Mouse (Mus musculus): ENCODE measurements at regions not wholly inside any gene's neighbourhood (a gene's known extent, or its start where the extent isn't known, plus 50 kb on each side); places are given as distances from the start of the nearest gene placed in this dataset.

DNA sequence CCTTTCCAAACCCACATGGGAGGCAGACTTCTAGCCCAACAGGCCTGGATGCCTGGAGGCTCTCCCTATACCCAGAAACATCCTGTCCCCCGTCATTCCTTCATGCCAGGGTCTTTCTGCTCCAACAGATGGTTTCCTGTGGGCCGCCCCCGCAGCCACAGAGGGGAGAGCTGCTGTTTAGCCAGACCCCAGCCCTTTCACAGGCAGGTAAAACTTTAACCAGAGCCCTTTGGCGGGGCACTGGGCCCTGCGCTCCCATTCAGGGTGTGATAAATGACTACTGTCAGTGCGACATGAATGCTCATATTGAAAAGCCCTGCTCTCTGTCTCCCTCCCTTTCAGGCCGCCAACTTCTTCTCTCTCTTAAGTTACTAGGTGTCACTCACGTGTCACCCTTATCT, 108.4 kb upstream of the Top1 start:
- Histone ChIP-seq H3K4me1 (ENCODE audit: control insufficient read depth, insufficient read depth, insufficient read length) (no peaks in the 10 kb centered on the region), H3K4me3 (ENCODE audit: extremely low read depth, insufficient read depth, insufficient read length) (no peak overlapping the region), H3K27me3 (ENCODE audit: control insufficient read depth, insufficient read depth, low read length) (no peaks in the 10 kb centered on the region), H3K36me3 (ENCODE audit: control insufficient read depth, insufficient read depth, low read length) (no peaks in the 10 kb centered on the region), H3K27ac (ENCODE audit: insufficient read depth, low read length) (no peak overlapping the region)
- TF ChIP-seq POLR2A (IDR thresholded peaks at IDR 0.05; ENCODE audit: low read depth, low read length) (no peak), CTCF (IDR thresholded peaks at IDR 0.05; ENCODE audit: extremely low read depth, insufficient read depth, insufficient read length, insufficient replicate concordance) (no peak)
- DNase-seq (ENCODE audit: low read depth in 1 of 2, low spot score in 2 of 2) = no peak
- 55% methylated on average over 8 of the region's 8 CpGs for WGBS

DNA sequence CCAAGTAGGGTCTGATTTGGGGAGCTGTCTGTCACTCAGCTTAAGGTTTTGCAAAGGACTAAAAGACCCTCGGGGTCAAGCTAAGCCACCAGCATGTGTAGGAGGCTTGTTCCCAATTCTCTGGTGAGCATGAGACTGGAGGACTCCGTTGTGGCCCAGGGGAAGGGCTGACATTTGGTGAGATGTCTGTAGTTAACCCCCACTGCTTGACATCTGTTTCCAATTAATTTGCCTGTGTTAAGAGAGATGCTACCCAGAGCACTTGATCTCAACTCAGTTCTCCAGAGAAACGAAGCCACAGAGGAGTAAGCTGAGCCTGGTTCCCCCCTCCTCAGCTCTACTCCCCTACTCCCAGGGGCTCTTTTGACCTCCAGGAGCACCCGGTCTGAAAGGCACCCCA, 100.2 kb upstream of the Top1 start:
- no peak for DNase-seq (ENCODE audit: low read depth in 1 of 2, low spot score in 2 of 2)
- TF ChIP-seq CTCF (IDR thresholded peaks at IDR 0.05; ENCODE audit: extremely low read depth, insufficient read depth, insufficient read length, insufficient replicate concordance) = no peak
- TF ChIP-seq POLR2A (IDR thresholded peaks at IDR 0.05; ENCODE audit: low read depth, low read length) = no peak
- Histone ChIP-seq H3K4me1 (ENCODE audit: control insufficient read depth, insufficient read depth, insufficient read length) (no peaks in the 10 kb centered on the region), H3K36me3 (ENCODE audit: control insufficient read depth, insufficient read depth, low read length) (no peaks in the 10 kb centered on the region), H3K27ac (ENCODE audit: insufficient read depth, low read length) (no peak overlapping the region), H3K27me3 (ENCODE audit: control insufficient read depth, insufficient read depth, low read length) (no peaks in the 10 kb centered on the region), H3K4me3 (ENCODE audit: extremely low read depth, insufficient read depth, insufficient read length) (no peak overlapping the region)
- 46% methylated on average over 4 of the region's 4 CpGs for WGBS

DNA sequence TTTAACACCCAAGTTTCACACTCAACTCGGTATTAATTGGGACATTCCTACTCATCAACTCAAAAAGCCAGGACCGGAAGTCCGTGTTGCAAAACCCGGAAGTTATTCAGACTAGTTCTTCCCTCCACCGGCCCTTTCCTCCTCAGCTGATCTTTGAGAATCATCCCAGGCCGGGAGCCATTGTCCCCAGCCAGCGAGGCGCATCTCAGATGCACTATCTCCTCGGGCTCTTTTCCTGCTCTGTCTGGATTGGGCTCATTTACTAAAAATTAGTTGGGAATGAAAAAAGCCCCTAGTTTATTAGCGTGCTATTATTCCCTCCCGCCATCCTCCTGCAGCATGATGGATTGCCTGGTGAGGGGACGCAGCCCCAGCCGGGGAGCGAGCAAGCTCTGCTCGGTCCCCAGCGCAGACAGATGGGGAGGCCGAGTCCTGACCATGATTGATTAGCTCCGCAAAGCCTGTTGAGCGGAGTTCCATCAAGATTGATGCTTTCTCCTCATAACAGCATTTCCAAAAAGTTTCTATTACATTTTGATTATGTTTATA, 93.5 kb upstream of the Top1 start:
- TF ChIP-seq POLR2A (IDR thresholded peaks at IDR 0.05; ENCODE audit: low read depth, low read length) (no peak), CTCF (IDR thresholded peaks at IDR 0.05; ENCODE audit: extremely low read depth, insufficient read depth, insufficient read length, insufficient replicate concordance) (no peak)
- Histone ChIP-seq H3K36me3 (ENCODE audit: control insufficient read depth, insufficient read depth, low read length) (no peaks in the 10 kb centered on the region), H3K4me1 (ENCODE audit: control insufficient read depth, insufficient read depth, insufficient read length) (no peaks in the 10 kb centered on the region), H3K27me3 (ENCODE audit: control insufficient read depth, insufficient read depth, low read length) (no peaks in the 10 kb centered on the region), H3K4me3 (ENCODE audit: extremely low read depth, insufficient read depth, insufficient read length) (no peak overlapping the region), H3K27ac (ENCODE audit: insufficient read depth, low read length) (no peak overlapping the region)
- WGBS = 84% methylated on average over 19 of the region's 19 CpGs
- no peak for DNase-seq (ENCODE audit: low read depth in 1 of 2, low spot score in 2 of 2)

DNA sequence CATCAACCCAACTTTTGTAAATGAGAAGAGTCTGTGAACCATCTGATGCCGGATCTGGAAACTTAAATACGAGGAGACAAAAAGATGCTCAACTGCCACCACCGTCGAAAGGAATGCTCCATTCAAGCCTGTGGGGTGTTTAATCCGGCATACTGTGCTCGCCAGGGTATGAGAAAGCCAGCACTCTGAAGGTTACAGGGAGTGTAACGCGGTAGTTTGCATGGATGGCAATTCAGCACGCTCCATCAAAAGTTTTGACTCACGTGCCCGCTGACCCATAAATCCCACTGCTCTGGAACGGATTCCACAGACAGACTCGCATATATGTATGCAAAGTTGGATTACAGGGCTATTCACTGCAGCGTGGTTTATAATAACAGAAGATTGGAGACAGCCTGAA, 84.0 kb upstream of the Top1 start:
- TF ChIP-seq POLR2A (IDR thresholded peaks at IDR 0.05; ENCODE audit: low read depth, low read length) (no peak), CTCF (IDR thresholded peaks at IDR 0.05; ENCODE audit: extremely low read depth, insufficient read depth, insufficient read length, insufficient replicate concordance) (no peak)
- WGBS = 89% methylated on average over 14 of the region's 14 CpGs

DNA sequence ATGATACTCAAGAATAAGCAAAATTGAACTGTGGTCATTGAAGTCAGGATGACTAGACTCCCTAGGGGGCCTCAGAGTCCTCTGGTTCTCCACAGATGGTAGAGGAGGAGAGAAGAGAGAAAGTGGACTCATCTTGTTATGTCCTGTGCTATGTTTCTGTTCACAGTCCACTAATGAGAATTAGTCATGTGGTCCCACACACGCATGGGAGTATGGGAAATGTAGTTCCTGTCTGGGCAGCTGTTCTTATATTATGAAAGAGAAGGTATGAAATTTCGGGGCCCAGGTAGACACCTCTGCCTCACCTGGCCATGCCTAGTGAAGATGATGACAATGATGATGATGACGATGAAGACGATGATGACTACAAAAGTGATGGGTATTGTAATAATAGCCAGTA, 77.9 kb upstream of the Top1 start:
- Histone ChIP-seq H3K4me3 (ENCODE audit: extremely low read depth, insufficient read depth, insufficient read length) (no peak overlapping the region), H3K27me3 (ENCODE audit: control insufficient read depth, insufficient read depth, low read length) (no peaks in the 10 kb centered on the region), H3K36me3 (ENCODE audit: control insufficient read depth, insufficient read depth, low read length) (no peaks in the 10 kb centered on the region), H3K27ac (ENCODE audit: insufficient read depth, low read length) (no peak overlapping the region), H3K4me1 (ENCODE audit: control insufficient read depth, insufficient read depth, insufficient read length) (no peaks in the 10 kb centered on the region)
- WGBS = 95% methylated on average over 4 of the region's 4 CpGs
- DNase-seq (ENCODE audit: low read depth in 1 of 2, low spot score in 2 of 2) = no peak
- TF ChIP-seq CTCF (IDR thresholded peaks at IDR 0.05; ENCODE audit: extremely low read depth, insufficient read depth, insufficient read length, insufficient replicate concordance) = no peak
- no peak for TF ChIP-seq POLR2A (IDR thresholded peaks at IDR 0.05; ENCODE audit: low read depth, low read length)

More for the DNA sequence above, 84.0 kb upstream of the Top1 start:
- Histone ChIP-seq H3K4me1 (ENCODE audit: control insufficient read depth, insufficient read depth, insufficient read length) (no peaks in the 10 kb centered on the region), H3K4me3 (ENCODE audit: extremely low read depth, insufficient read depth, insufficient read length) (no peak overlapping the region), H3K27me3 (ENCODE audit: control insufficient read depth, insufficient read depth, low read length) (no peaks in the 10 kb centered on the region), H3K36me3 (ENCODE audit: control insufficient read depth, insufficient read depth, low read length) (no peaks in the 10 kb centered on the region), H3K27ac (ENCODE audit: insufficient read depth, low read length) (no peak overlapping the region)
- no peak for DNase-seq (ENCODE audit: low read depth in 1 of 2, low spot score in 2 of 2)

DNA sequence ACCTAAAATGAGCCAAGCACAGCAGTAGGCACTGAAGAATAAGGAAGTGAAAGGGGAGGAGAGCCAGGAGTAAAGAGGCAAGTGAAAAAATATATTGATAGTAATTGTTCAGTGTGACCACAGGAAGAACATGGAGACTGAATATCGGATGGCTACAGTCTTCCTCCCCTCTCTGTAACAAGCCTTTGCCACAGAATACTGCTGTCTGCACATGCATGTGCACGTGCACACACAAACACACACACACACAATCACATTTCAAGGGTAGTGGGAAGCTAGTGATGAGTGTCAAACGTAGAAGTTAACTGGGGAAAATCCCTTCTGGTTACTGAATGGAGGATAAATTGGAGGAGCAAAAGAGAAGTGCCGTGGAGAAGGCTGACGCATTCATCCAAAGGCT, 76.2 kb upstream of the Top1 start:
- TF ChIP-seq CTCF (IDR thresholded peaks at IDR 0.05; ENCODE audit: extremely low read depth, insufficient read depth, insufficient read length, insufficient replicate concordance) (no peak), POLR2A (IDR thresholded peaks at IDR 0.05; ENCODE audit: low read depth, low read length) (no peak)
- 59% methylated on average over 5 of the region's 5 CpGs for WGBS
- Histone ChIP-seq H3K4me1 (ENCODE audit: control insufficient read depth, insufficient read depth, insufficient read length) (no peaks in the 10 kb centered on the region), H3K36me3 (ENCODE audit: control insufficient read depth, insufficient read depth, low read length) (no peaks in the 10 kb centered on the region), H3K27me3 (ENCODE audit: control insufficient read depth, insufficient read depth, low read length) (no peaks in the 10 kb centered on the region), H3K4me3 (ENCODE audit: extremely low read depth, insufficient read depth, insufficient read length) (no peak overlapping the region), H3K27ac (ENCODE audit: insufficient read depth, low read length) (no peak overlapping the region)
- no peak for DNase-seq (ENCODE audit: low read depth in 1 of 2, low spot score in 2 of 2)

DNA sequence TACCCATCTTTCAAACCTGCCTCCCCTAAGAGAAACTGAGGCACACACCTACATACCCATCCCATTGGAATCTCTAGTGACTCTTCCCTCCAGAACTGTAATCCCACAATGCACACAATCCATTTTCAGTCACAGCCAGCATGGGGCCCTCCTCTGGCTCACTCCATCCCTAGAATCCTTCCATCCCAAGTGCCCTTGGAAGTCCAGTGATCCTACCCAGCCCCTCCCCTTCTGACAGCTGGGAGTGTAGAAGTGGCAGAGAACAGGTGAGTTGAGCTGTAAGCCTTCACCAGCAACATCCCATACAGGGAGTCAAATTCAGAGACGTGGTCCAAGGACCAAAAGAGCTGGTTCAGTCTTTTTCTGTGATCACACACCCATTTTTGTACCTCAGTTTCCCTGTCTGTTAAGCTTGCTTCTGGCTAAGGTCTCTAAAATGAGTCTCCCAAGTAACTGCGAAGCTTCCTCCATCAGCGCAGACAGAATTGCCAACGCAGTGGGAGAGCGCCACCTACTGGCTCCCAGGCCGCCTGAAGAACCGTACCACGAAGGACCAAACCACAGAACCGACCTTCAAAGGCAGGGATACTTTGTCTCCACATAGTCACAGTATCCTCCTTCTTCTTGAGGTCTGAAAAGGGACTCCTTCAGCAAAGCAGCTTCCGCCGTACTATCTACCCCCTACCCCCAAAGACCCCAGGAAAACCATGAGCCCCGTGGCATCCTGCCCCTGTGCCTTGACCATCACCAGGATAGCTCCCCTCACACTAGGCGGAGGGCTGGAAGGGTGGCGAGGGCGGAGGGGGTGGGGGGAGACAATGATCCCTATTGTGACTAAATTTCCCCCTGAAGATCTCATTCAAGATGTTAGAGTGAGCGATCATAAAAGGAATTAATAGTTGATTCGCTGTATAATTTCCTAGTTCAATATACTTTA, 67.0 kb upstream of the Top1 start:
- Histone ChIP-seq H3K36me3 (ENCODE audit: control insufficient read depth, insufficient read depth, low read length) (no peaks in the 10 kb centered on the region), H3K27me3 (ENCODE audit: control insufficient read depth, insufficient read depth, low read length) (no peaks in the 10 kb centered on the region), H3K4me1 (ENCODE audit: control insufficient read depth, insufficient read depth, insufficient read length) (no peaks in the 10 kb centered on the region; the same call in 1 of the 2 replicates), H3K4me3 (ENCODE audit: extremely low read depth, insufficient read depth, insufficient read length) (no peak overlapping the region), H3K27ac (ENCODE audit: insufficient read depth, low read length) (no peak overlapping the region)
- 16% methylated on average over 17 of the region's 17 CpGs for WGBS
- DNase-seq (ENCODE audit: low read depth in 1 of 2, low spot score in 2 of 2) = peak in 1 of 2 experiments; percentile 51
- TF ChIP-seq CTCF (IDR thresholded peaks at IDR 0.05; ENCODE audit: extremely low read depth, insufficient read depth, insufficient read length, insufficient replicate concordance) (peak; percentile 92), POLR2A (IDR thresholded peaks at IDR 0.05; ENCODE audit: low read depth, low read length) (no peak)
